Mouse (Mus musculus) sigmoid colon, adult 10 weeks (tissue): ENCODE data around the gene Gm13288. TPM values are rescaled to one million over a fixed set of nuclear protein-coding genes. Genes with fewer than 3 reads are reported as not detected.

Experiments
- polyA plus RNA-seq: library from polyadenylated mRNA; stranded (reverse); fragments of 350-450 nt; fragmentation: Illumina TruSeq; extraction: RNeasy Lipid Tissue Mini Kit (QIAGEN cat#74804); gene quantifications from one replicate; pipeline ENCODE4 v1.2.3, GENCODE M21; 2014; ENCODE audit warnings: low read depth, low replicate concordance

The Gm13288 gene
- polyA plus RNA-seq, 1 experiment from 2014 or later = not detected

Other genes starting within 250 kb of the Gm13288 start
- not detected for gene Ifna15, start 247.3 kb upstream of the Gm13288 start, polyA plus RNA-seq
- not detected for gene Ifna14, start 233.7 kb upstream of the Gm13288 start, polyA plus RNA-seq
- not detected for gene Ifna9, start 213.1 kb upstream of the Gm13288 start, polyA plus RNA-seq
- gene Ifna12, start 202.2 kb upstream of the Gm13288 start, polyA plus RNA-seq = not detected
- not detected for gene C87499, start 171.1 kb upstream of the Gm13288 start, polyA plus RNA-seq
- gene Ifna13, start 161.1 kb upstream of the Gm13288 start, polyA plus RNA-seq = not detected
- gene Ifna16, start 128.6 kb upstream of the Gm13288 start, polyA plus RNA-seq = not detected
- gene Ifna2, start 121.6 kb upstream of the Gm13288 start, polyA plus RNA-seq = not detected
- gene Ifnab, start 114.2 kb upstream of the Gm13288 start, polyA plus RNA-seq = not detected
- gene Gm26566, start 83.7 kb upstream of the Gm13288 start, polyA plus RNA-seq = not detected
- gene Klhl9, start 83.1 kb upstream of the Gm13288 start, polyA plus RNA-seq = 150 TPM
- not detected for gene Gm13271, start 50.7 kb upstream of the Gm13288 start, polyA plus RNA-seq
- gene Gm13283, start 45.4 kb upstream of the Gm13288 start, polyA plus RNA-seq = not detected
- not detected for gene Gm13290, start 31.7 kb upstream of the Gm13288 start, polyA plus RNA-seq
- gene Gm13289, start 28.6 kb upstream of the Gm13288 start, polyA plus RNA-seq = not detected
- gene Gm13272, start 25.7 kb upstream of the Gm13288 start, polyA plus RNA-seq = not detected
- not detected for gene Ifnz, start 23.4 kb upstream of the Gm13288 start, polyA plus RNA-seq
- gene Gm13276, start 19.8 kb upstream of the Gm13288 start, polyA plus RNA-seq = not detected
- gene Gm13277, start 16.9 kb upstream of the Gm13288 start, polyA plus RNA-seq = not detected
- gene Gm13278, start 14.0 kb upstream of the Gm13288 start, polyA plus RNA-seq = not detected
- gene Gm13275, start 11.0 kb upstream of the Gm13288 start, polyA plus RNA-seq = not detected
- gene Gm13279, start 8.1 kb upstream of the Gm13288 start, polyA plus RNA-seq = not detected
- not detected for gene Gm13285, start 5.9 kb upstream of the Gm13288 start, polyA plus RNA-seq
- not detected for gene Gm13287, start 2.3 kb upstream of the Gm13288 start, polyA plus RNA-seq
- gene Ifna7, start 10.7 kb downstream of the Gm13288 start, polyA plus RNA-seq = not detected
- not detected for gene Ifna11, start 14.4 kb downstream of the Gm13288 start, polyA plus RNA-seq
- not detected for gene Ifna6, start 21.9 kb downstream of the Gm13288 start, polyA plus RNA-seq
- not detected for gene Ifna5, start 30.0 kb downstream of the Gm13288 start, polyA plus RNA-seq
- not detected for gene Ifna4, start 36.3 kb downstream of the Gm13288 start, polyA plus RNA-seq
- gene Ifna1, start 44.6 kb downstream of the Gm13288 start, polyA plus RNA-seq = not detected
- not detected for gene Ifne, start 74.7 kb downstream of the Gm13288 start, polyA plus RNA-seq